In the genomic region with DNA sequence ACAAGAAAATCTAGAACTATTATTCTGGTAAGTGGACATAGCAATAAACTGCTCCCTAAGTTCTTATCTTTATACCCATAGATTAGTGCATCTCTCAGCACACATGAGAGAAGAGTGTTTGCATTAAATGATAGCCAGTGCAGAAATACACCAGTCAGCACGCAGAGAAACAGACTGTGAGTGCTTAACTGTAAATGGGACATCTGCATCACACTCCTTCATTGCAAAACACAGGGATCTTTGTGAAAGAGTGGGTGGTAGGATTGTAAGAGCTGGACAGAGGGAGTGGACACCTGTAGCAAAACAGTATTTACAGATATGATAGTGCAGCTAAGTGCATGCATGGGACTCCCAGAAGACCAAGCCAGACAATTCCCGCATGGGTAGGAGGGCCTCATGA, we compare ENCODE assay signal across 32 mouse cellular contexts.
"Had no signal": no experiment of that assay in that cellular context is flagged by ENCODE, and none has a peak within 500 bp of the region (broad histone marks: within the 10 kb centered on the region; RNA-seq: fewer than 3 reads in every experiment).

No protein-coding gene starts in this region.

- H3K4me2 ChIP-seq: limb, embryonic 12.5 days; limb, embryonic 13.5 days; limb, embryonic 15.5 days; liver, embryonic 11.5 days; liver, embryonic 12.5 days; liver, embryonic 13.5 days; liver, embryonic 15.5 days; lung, embryonic 14.5 days; lung, embryonic 15.5 days; midbrain, embryonic 12.5 days; midbrain, embryonic 13.5 days; midbrain, embryonic 15.5 days; neural tube, embryonic 12.5 days had no signal

- H3K9ac ChIP-seq: limb, embryonic 12.5 days; limb, embryonic 13.5 days; limb, embryonic 15.5 days; liver, embryonic 12.5 days; liver, embryonic 13.5 days; liver, embryonic 14.5 days; liver, embryonic 15.5 days; liver, postnatal 0 days; lung, embryonic 14.5 days; lung, embryonic 15.5 days; midbrain, embryonic 12.5 days; midbrain, embryonic 13.5 days; midbrain, embryonic 15.5 days; neural tube, embryonic 12.5 days had no signal

- H3K4me1 ChIP-seq: limb, embryonic 10.5 days; limb, embryonic 12.5 days; limb, embryonic 13.5 days; limb, embryonic 15.5 days; liver, embryonic 12.5 days; liver, embryonic 13.5 days; liver, embryonic 15.5 days; lung, embryonic 15.5 days; megakaryocyte, embryonic 14.5 days; midbrain, embryonic 10.5 days; midbrain, embryonic 12.5 days; midbrain, embryonic 13.5 days; midbrain, embryonic 15.5 days; neural tube, embryonic 12.5 days had no signal

- H3K27ac ChIP-seq: left cerebral cortex, adult 2 months; limb, embryonic 10.5 days; limb, embryonic 12.5 days; limb, embryonic 13.5 days; limb, embryonic 15.5 days; liver, embryonic 12.5 days; liver, embryonic 13.5 days; liver, embryonic 14.5 days; liver, embryonic 15.5 days; lung, embryonic 15.5 days; macrophage; midbrain, embryonic 10.5 days; midbrain, embryonic 12.5 days; midbrain, embryonic 13.5 days; midbrain, embryonic 15.5 days; neural tube, embryonic 12.5 days had no signal

- H3K27me3 ChIP-seq: limb, embryonic 12.5 days; limb, embryonic 13.5 days; limb, embryonic 15.5 days; liver, embryonic 12.5 days; liver, embryonic 13.5 days; liver, embryonic 15.5 days; lung, embryonic 15.5 days; megakaryocyte, embryonic 14.5 days; midbrain, embryonic 12.5 days; midbrain, embryonic 15.5 days; neural tube, embryonic 12.5 days had no signal

- H3K9me3 ChIP-seq: limb, embryonic 10.5 days; limb, embryonic 12.5 days; limb, embryonic 13.5 days; limb, embryonic 15.5 days; liver, embryonic 12.5 days; liver, embryonic 13.5 days; liver, embryonic 15.5 days; lung, embryonic 15.5 days; midbrain, embryonic 10.5 days; midbrain, embryonic 12.5 days; midbrain, embryonic 13.5 days; midbrain, embryonic 15.5 days; neural tube, embryonic 12.5 days had no signal

- H3K36me3 ChIP-seq: limb, embryonic 10.5 days; limb, embryonic 12.5 days; limb, embryonic 13.5 days; limb, embryonic 15.5 days; liver, embryonic 12.5 days; liver, embryonic 13.5 days; liver, embryonic 15.5 days; lung, embryonic 15.5 days; midbrain, embryonic 10.5 days; midbrain, embryonic 12.5 days; midbrain, embryonic 13.5 days; midbrain, embryonic 15.5 days; neural tube, embryonic 12.5 days had no signal

- ATAC-seq: liver, embryonic 12.5 days; liver, postnatal 0 days; lung, postnatal 0 days; midbrain, embryonic 13.5 days; midbrain, embryonic 15.5 days; midbrain, embryonic 16.5 days had no signal

- H3K4me3 ChIP-seq: left cerebral cortex, adult 2 months; limb, embryonic 10.5 days; limb, embryonic 12.5 days; limb, embryonic 13.5 days; limb, embryonic 15.5 days; liver, embryonic 12.5 days; liver, embryonic 13.5 days; liver, embryonic 15.5 days; lung, embryonic 15.5 days; megakaryocyte, embryonic 14.5 days; midbrain, embryonic 10.5 days; midbrain, embryonic 12.5 days; midbrain, embryonic 13.5 days; midbrain, embryonic 15.5 days; myocyte; neural tube, embryonic 12.5 days had no signal

- DNase-seq: left cerebral cortex, postnatal 4 days; liver; liver, embryonic 13.5 days; liver, postnatal 0 days; lung, adult 18-20 months; lung, adult 2 months; lung, embryonic 14.5 days; lung, postnatal 10 days; lung, postnatal 14 days; lung, postnatal 36 days; lung, postnatal 4 days; midbrain, embryonic 14.5 days had no signal
